Mouse (Mus musculus) right cerebral cortex, postnatal 36 days (tissue): ENCODE data around the gene Gstm6.
"Not testable (repeated sequence)": the region's sequence is repeated elsewhere in the genome, so short reads cannot be mapped to it uniquely, and the experiment has no call there.

Source experiments
- DNase-seq, 2 experiments: peaks; one replicate each; pipeline ENCODE4 v3.0.0; 2022; ENCODE audit warnings: low spot score in 2 of 2, mixed read lengths in 1 of 2

The Gstm6 gene

DNA sequence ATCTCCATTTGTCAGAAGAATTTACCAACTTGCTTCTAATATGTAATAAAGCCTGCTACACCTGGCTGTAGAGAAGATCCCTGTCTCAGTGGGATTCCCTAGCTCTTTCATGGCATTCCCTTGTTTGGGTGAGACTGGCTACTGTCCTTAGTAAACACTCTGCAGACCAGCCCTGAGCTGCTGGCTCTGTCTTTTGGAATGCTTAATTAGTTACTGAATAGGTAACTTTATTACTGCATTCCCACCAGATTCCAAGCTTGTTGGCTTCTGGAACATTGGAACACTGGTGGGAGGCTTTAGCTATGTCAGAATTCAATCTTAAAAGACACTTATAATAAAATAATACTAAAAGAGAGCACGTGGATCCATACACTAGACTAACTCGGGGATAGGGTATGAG is 54.3 kb downstream of the Gstm6 start:
- not testable (repeated sequence) for DNase-seq
